Mouse (Mus musculus) right cerebral cortex, adult 18-20 months (tissue): Measurements from ENCODE around the gene Klhl22.
"Not testable (repeated sequence)": the region's sequence is repeated elsewhere in the genome, so short reads cannot be mapped to it uniquely, and the experiment has no call there.

ENCODE experiments used
- DNase-seq: peaks from one replicate; pipeline ENCODE4 v3.0.0; 2022; ENCODE audit warnings: mixed read lengths

Klhl22 gene

DNA sequence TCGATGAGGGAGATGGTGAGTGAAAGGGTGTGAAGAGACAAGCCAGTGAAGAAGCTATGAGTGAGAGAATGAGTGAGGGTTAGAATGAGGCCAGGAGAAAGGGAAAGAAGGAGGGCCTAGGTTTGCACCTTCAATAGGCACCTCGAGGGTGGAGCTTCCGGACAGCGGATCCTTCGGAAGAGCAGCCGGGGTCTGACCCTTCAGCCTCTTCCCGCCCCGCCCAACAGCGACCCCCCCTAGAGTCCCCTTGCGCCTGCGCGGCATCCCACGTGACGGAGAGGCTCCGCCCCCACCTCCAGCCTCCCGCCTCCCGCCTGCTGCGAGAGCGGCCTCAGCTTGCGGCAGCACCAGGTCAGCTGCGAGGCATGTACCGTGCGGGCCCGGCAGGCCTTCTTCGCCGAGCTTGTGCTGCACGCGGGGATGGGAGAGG is at the start of gene Klhl22:
TSS of gene Klhl22 (plus strand) at position 275 of the 430 bp plus-strand sequence.
- DNase-seq, result peak; percentile 91

DNA sequence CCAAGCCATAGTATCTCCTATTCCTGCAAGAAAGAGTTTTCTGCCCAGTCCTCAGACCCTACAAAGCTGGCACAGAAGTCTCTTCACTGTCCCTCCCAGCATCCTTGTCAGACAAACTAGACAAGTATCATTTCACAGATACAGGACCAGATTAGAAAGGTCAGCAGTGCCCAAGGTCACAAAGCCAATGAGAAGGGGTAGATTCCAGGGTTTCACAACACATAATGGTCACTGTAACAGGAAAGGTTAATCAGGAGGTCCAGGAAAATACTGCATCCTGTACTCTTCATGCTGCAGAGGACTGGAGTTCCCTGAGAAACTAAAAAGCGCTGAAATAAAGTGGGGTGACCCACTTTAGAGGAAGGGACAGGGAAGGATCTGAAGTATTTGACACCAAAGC is 41.6 kb upstream of the Klhl22 start:
- DNase-seq, result no peak

DNA sequence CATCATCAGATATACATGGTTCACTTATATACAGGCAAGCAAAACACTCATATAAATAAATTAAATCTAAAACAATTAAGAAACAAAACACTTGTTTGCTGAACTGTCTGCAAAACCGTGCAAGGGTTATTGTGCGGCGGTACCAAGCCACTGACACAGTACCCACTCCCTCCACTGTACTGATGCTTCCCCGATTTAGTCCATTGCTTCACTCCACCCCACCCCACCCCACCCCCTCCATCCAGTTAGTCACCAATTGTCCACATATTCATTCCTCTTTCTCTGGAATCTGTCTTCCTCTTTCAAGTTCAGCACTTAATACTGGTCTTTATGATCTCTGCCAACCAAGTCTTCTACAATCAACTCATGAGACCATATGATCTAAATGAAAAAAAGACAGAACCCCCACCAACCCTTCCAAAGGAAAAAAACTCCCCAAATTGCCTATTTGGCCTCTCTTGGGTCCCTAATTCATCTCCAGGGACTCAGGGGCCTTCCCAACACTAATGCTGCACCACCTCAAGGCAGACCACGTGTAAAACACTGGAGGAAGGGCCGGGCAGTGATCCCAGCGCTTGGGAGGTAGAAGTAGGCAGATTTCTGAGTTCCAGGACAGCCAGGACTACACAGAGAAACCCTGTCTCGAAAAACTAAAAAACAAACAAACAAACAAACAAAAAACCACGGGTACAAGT is 38.2 kb upstream of the Klhl22 start:
- no peak for DNase-seq

DNA sequence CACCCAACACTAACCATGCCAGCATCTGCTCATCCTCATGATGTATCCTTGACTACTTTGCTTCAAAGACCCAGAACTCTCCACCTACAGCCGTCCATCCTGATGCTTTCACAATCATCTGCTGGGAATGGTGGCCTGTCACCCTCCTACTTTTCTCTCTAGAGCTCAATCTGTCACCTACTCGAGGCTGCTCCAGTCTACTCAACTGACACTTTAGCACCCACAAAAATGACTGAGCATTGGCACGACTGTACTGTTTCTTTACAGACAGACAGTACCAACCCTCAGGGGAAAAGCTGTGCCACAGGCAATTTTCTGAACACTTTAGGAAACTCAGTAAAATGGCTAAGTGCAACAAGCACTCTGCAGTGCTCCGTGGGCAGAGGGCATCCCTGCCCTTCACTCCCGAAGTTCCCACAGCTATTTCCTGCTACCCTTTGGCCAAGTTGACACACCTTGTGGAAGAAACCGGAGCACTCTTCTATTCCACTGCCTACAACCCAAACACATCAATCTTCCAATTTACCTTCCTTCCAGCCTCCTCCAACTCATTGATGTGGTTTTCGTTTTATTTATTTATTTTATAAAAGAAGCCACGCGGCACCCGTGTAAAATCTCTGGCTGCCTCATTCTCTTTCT is 37.5 kb upstream of the Klhl22 start:
- DNase-seq, result peak; percentile 23

DNA sequence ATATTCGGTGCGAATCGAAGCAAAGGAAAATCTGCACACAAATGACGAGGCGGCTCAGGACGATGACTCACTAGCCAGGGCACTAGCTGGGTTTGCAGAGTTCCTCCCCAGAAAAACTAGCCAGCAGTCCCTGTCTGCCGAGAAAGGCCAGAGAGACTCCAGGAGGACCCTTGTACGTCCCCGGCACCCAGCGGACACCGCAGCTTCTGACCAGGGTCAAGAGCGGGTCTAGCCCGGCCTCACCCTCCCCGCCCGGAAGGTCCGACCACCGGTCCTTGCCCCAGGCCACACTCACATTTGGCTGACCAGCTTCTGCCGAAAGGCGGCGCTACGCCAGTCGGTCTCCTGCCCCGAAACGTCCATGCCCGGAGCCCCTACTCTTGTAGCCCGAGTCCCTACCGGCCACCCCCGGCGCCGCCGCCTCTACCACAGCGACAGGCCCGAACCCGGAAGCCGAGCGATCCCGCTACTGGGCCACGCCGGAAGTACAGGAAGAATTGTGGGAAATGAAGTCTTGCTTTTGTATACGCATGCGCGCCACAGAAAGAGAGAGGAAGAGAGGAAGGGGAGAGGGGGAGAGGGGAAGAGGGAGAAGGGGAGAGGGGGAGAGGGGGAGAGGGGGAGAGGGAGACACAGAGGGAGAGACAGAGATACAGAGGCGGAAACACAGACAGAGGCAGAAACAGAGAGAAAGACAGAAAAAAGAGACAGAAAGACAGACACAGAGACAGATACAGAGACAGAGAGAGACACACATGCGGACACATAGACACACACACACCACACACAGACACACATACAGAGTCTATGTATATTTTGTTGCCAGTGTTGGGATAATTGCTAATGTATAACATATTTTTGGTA is 36.7 kb upstream of the Klhl22 start:
- DNase-seq, result peak; percentile 94

DNA sequence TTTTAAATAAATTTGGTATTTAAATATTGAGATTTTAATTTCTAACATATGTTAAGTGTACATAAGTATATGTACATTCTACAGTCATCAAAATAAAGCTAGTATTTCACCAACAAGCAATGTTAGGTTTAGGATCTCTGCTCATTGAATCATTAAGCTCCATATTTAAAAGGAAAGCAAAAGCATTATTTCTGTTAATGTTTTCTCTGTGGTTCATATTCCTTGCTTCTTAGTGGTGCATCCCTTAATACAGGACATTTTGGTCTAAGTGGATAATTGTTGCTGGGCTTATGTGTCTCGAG is 36.1 kb upstream of the Klhl22 start:
- DNase-seq, result no peak

DNA sequence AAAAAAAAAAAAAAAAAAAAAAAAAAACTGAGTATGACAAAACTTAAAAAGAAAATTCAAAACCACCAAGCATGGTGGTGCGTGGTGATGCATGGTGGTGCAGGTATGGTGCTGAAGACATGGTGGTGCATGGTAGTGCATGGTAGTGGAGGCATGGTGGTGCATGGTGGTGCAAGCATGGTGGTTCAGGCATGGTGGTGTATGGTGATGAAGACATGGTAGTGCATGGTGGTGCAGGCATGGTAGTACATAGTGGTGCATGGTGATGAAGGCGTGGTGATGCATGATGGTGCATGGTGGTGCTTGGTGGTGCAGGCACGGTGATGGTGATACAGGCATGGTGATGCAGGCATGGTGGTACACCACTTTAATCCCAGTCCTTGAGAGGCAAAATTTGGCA is 35.0 kb upstream of the Klhl22 start:
- DNase-seq, result no peak

DNA sequence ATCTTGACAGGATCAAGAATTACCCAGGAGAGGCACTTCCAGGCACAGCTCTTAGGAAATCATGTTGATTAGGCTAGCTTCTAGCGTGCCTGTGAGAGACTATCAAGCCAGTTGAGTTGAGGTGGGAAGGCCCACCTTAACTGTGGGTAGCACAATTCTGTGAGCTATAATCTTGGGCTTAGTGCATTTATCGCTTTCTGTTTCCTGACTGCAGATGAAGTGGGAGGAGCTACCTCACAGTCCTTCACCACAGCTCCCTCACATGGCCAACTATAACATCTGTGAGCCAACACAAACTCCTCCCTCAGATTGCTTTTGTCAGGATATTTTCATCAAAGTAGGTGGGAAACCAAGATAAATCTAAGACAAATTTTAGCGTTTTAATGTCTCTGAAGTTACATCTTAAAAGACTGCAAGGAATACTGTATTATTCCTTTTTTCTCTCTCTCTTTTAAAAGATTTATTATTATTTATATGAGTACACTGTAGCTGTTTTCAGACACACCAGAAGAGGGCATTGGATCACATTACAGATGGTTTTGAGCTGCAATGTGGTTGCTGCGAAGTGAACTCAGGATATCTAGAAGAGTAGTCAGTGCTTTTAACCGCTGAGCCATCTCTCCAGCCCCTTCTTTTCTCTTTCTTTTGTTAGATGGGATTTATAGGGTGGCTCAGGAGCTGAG is 32.1 kb upstream of the Klhl22 start:
- peak; percentile 24 for DNase-seq

DNA sequence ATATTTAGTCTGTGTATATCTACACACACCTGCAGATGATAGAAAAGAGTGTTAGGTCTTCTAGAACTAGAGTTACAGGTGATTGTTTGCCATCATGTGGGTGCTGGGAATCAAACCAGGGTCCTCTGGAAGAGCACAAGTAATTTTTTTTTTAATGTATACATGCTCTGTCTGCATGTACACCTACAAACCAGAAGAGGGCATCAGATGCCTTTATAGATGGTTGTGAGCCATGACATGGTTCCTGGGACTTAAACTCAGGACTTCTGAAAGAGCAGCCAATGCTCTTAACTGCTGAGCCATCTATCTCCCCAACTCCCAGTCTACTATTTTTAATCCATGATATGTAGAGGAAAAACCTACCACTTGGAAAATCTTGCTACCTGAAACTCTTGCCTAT is 29.4 kb upstream of the Klhl22 start:
- no peak for DNase-seq

DNA sequence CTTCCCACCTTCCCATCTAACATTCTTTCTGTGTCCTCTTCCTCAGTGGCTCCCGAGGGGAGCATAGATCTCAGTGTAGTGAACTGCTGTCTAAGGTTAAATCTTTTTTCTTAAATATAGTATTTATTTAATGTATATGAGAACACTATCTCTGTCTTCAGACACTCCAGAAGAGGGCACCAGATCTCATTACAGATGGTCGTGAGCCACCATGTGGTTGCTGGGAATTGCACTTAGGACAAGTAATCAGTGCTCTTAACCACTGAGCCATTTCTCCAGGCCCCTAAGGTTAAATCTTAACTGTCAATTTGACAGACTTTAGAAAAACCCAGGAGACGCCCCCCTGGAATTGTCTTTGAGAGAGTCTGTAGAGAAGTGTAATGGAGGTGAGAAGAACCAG is 27.4 kb upstream of the Klhl22 start:
- DNase-seq, result no peak

DNA sequence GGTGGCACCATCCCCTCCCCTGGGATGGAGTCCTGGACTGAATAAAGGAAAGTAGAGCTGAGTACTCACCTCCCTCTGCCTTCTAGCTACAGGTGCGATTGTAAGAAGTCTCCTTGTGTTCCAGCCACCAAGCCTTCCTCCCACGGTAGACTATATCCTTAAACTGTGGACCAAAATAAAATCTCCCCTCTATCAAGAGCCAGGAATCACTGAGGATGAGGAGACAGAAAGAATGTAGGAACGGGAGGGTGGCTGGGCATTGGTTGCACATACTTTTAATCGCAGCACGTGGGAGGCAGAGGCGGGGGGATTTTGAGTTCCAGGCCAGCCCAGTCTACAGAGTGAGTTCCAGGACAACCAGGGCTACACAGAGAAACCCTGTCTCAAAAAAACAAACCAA is 27.0 kb upstream of the Klhl22 start:
- no peak for DNase-seq

DNA sequence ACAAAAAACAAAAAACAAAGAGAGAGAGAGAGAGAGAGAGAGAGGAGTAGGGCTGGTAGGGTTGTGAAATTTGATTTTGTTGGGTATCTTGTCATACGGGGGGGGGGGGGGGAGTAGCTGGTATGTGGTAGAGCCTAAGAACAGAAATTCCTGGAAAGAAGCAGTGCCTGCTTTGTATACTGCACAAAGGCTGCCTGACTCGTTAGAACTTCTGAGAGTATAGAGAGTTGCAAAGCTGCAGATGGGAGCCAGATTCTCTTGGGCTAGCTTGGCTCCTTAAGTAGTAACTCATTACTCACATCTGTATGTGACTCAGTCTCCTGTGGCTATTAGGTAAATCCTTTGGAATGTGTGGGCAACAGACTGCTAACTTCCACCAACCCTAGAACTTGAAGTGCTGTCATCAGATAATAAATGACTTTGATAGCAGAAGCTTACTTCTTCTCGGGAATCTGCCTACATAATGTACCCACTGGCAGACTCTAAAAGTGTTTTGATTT is 26.5 kb upstream of the Klhl22 start, which contains the start of gene Med15:
TSS of gene Med15 (minus strand) at position 51 of the 500 bp plus-strand sequence.
- no peak for DNase-seq

DNA sequence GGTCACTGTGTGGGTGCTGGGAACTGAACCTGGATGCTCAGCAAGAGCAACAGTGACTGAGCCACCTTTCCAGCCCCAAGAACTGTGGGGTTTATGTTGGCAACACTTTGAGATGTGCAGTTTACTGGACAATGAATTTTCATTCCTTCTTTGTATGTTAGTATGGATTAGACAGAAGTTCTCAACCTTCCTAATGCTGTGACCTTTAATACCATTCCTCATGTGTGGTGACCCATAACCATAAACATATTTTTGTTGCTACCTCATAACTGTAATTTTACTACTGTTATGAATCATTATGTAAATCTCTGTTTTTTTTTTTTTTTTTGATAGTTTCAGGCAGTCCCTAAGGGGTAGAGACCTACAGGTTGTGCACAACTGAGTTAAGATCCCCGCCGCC is 25.8 kb upstream of the Klhl22 start:
- no peak for DNase-seq

DNA sequence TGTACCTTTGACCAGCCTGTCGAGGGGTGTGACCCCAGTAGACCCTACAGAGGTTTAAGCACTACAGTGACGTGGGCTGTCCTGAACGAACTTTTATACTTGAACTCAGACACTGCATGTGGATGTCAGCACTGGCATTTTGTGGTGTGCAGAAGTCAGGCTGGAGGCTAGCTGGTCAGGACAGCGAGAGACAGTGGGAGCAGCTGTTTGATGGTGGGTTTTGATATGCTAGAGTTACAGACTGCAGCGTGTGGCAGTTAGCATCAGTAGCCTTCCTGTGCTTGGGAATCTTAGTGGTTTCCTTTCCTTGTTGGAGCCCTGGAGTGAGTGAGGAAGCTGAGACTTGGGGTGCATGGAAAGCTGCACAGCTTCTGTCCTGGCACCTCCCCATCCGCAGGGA is 24.5 kb upstream of the Klhl22 start:
- DNase-seq, result not testable (repeated sequence)

DNA sequence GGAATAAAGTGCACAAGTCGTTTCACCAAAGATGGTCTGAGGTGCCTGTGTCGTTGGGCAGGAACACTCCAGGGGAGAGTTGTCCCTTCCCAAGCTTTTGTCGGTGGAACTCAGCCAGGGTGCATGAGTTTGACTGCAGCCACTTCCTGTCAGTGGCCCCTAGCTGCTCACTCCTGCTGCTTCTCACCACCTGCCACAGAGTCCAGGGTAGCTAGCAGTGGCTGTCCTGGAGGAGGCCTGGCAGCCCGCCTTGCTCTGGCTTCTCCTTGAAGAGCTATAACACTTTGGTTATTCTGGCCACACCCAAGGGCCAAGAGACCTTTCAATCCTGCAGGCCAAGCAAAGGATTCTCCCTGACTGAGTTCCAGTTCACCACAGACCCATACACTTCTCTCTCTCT is 23.3 kb upstream of the Klhl22 start:
- no peak for DNase-seq

DNA sequence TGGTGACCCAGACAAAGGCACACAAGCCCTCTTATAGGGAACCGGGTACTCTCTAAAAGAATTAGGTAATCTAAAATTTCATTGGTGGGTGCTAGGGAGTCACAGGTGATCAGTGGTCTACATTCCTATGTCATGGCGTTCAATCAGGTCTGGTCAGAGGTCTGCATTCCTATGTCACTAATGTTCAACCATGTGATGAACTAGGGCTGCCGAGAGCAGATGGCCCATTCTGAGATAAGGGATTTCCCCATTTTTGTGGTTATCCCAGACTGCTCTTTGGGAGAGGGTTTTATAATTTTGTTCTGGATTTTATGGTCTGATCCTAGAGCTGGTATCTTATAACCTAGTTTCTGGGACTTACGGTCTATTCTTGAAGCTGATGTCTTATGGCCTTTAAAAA is 19.3 kb upstream of the Klhl22 start:
- no peak for DNase-seq

DNA sequence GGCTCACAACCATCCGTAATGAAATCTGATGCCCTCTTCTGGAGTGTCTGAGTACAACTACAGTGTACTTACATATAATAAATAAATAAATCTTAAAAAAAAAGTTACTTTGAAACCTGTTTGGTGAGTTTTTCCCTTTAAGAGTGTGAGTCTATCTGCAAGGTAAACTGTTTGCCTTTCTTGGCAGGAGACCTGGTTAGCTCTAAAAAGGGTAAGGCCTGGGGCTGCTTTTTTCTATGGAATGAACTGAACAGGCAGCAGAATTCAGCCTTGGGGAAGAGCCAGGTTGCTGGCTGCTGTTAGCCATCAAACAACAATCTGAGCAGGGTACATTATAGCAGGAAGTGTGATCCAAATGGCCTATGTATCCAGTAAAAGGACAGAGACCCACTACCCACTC is 16.6 kb upstream of the Klhl22 start:
- no peak for DNase-seq

DNA sequence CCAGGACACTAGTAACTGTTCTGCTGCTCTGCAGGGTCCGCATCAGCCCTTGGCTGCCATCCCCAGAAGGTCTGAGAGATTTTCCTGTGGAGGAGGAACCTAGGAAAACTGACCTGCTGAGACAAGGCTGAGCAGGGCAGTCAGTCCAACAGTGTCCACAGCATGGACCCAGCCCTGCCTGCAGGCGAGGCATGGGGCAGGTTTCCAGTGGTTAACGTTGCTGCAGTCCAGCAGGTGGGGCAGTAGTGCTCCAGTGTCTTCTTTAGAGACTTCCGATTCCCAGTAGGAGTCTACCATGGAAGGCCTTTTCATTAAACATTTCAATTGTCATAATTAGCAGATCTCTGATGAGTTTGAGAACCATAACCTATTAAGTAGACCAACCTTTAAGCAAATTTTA is 16.1 kb upstream of the Klhl22 start:
- no peak for DNase-seq

DNA sequence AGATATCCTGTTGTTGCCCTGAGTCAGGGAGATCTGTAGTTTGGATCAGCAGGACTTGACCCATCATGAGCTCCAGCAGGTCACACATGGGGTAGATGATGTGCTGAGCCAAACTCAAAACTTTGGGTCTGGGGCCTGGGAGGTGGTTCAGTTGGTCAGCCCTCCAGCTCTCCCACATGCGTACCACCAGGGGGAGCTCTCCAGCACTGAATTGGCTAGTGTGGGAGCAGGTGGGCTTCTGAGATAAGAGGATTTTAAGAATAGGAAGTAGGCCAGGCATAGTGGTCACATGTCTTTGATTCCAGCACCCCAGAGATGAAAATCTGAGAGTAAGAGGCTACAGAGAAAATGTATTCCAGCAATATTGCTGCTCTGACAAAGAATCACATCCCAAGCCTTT is 14.9 kb upstream of the Klhl22 start:
- no peak for DNase-seq

DNA sequence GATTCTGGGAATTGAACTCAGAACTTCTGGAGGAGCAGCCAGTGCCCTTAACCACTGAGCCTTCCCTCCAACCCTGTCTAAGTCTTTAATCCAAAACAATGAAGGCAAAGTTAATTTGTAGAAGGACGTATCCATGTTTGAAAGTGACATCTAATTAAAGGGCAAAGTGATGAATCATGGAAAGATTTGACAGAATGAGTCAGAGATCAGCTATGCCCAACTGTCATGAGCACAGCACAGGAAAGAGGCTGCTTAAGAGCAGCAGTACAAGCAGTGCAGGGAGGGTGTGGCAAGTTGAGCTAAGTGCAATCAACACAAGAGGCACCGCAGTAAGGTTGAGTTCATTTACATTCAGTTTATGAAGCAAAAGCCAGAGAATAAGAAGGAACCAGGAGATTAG is 14.4 kb upstream of the Klhl22 start:
- DNase-seq, result no peak

DNA sequence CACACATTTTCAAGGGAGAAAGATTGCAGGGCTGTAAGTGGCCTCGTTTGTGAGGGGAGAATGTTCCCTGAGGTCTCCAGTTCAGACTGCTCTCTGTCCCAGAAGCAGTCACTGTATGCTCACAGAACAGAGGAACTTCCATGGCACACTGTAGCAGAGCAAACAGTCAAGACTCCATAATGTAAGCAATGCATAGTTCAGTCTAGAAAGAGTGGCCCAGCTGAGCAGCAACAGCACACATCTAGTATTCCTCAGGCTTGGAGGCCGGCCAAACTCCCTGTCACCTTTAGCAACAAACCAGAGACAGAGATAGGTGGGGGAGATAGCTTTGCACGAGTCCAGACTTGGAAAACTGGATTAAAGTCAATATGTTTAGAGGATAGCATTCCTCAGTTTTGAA is 6.4 kb upstream of the Klhl22 start:
- DNase-seq, result no peak

DNA sequence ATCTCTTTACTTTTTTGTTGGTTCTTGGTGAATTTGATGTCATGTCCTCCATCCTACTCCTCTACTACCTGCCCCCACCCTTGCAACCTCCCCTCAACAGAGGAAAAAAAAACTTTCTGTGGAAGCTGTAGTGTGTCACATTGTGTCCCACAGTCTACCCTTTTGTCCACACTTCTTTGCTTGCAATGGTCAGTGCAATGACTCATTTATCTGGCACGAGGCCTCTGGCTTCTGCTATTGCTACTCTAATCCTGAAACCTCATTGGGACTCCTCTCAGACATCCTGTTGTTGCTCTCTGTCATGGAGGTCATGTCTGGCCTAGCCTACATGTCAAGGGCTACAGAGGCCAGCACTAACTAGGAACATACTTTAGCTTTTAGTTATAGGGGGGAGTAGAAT is 5.7 kb upstream of the Klhl22 start:
- no peak for DNase-seq

DNA sequence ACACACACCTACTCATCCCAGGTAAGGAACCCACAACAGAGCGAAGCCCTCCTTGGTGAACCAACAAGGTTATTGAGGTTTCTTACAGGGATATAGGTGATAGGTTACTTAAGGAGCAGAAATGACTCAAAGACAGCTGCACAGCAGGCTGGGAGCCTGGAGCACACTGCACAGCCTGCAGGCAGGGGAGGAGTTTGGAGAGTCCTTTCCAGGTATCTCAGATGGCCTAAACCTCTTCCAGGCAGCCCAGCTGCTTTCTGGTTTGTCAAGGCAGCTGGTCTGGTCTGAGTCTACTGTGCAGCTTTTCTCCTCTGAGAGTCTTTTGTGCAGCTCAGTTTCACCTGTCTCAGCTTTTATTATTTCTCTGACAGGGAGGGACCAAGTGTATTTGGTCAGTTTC is 1.7 kb upstream of the Klhl22 start:
- DNase-seq, result no peak
